Mouse (Mus musculus): ENCODE measurements at regions not wholly inside any gene's neighbourhood (a gene's known extent, or its start where the extent isn't known, plus 50 kb on each side); places are given as distances from the start of the nearest gene placed in this dataset.

GRCm38 (mm10) chr3:144086176-144086575, 118.8 kb downstream of the Lmo4 start:
- WGBS: 72% methylated on average over 3 of the region's 3 CpGs
- Histone ChIP-seq H3K4me2 (replicated peaks; ENCODE audit: low read depth, low read length) (no peak overlapping the region), H3K27ac (ENCODE audit: low read length) (no peak overlapping the region), H3K4me1 (ENCODE audit: insufficient read depth, low read length) (peaks cover 13% of the 10 kb centered on the region), H3K36me3 (ENCODE audit: insufficient read depth, low read length) (no peaks in the 10 kb centered on the region), H3K9ac (replicated peaks; ENCODE audit: low read length) (no peak overlapping the region), H3K27me3 (ENCODE audit: insufficient read depth, low read length) (no peaks in the 10 kb centered on the region), H3K9me3 (ENCODE audit: low read length) (no peaks in the 10 kb centered on the region), H3K4me3 (ENCODE audit: low read length) (no peak overlapping the region)
- no peak for ATAC-seq (ENCODE audit: low FRiP score, low TSS enrichment)

- Histone ChIP-seq H3K4me2 (replicated peaks; ENCODE audit: low read depth, low read length) (no peak overlapping the region), H3K4me1 (ENCODE audit: insufficient read depth, low read length) (no peaks in the 10 kb centered on the region), H3K27ac (ENCODE audit: low read length) (no peak overlapping the region), H3K9me3 (ENCODE audit: low read length) (no peaks in the 10 kb centered on the region), H3K27me3 (ENCODE audit: insufficient read depth, low read length) (no peaks in the 10 kb centered on the region), H3K36me3 (ENCODE audit: insufficient read depth, low read length) (no peaks in the 10 kb centered on the region), H3K4me3 (ENCODE audit: low read length) (no peak overlapping the region), H3K9ac (replicated peaks; ENCODE audit: low read length) (no peak overlapping the region)
- no peak for ATAC-seq (ENCODE audit: low FRiP score, low TSS enrichment)
- 90% methylated on average over 3 of the region's 3 CpGs for WGBS
Observed at GRCm38 (mm10) chr3:144079960-144080359, 125.1 kb downstream of the Lmo4 start.

- Histone ChIP-seq H3K36me3 (ENCODE audit: insufficient read depth, low read length) (no peaks in the 10 kb centered on the region), H3K4me2 (replicated peaks; ENCODE audit: low read depth, low read length) (no peak overlapping the region), H3K4me1 (ENCODE audit: insufficient read depth, low read length) (no peaks in the 10 kb centered on the region), H3K27me3 (ENCODE audit: insufficient read depth, low read length) (no peaks in the 10 kb centered on the region), H3K4me3 (ENCODE audit: low read length) (no peak overlapping the region), H3K9ac (replicated peaks; ENCODE audit: low read length) (no peak overlapping the region), H3K9me3 (ENCODE audit: low read length) (no peaks in the 10 kb centered on the region), H3K27ac (ENCODE audit: low read length) (no peak overlapping the region)
- 79% methylated on average over 13 of the region's 13 CpGs for WGBS
- no peak for ATAC-seq (ENCODE audit: low FRiP score, low TSS enrichment)
Observed at GRCm38 (mm10) chr3:144078198-144078935, 126.7 kb downstream of the Lmo4 start.

- Histone ChIP-seq H3K9me3 (ENCODE audit: low read length) (no peaks in the 10 kb centered on the region), H3K27ac (ENCODE audit: low read length) (no peak overlapping the region), H3K36me3 (ENCODE audit: insufficient read depth, low read length) (no peaks in the 10 kb centered on the region), H3K4me1 (ENCODE audit: insufficient read depth, low read length) (no peaks in the 10 kb centered on the region), H3K4me2 (replicated peaks; ENCODE audit: low read depth, low read length) (no peak overlapping the region), H3K4me3 (ENCODE audit: low read length) (no peak overlapping the region), H3K9ac (replicated peaks; ENCODE audit: low read length) (no peak overlapping the region), H3K27me3 (ENCODE audit: insufficient read depth, low read length) (no peaks in the 10 kb centered on the region)
- WGBS: 78% methylated on average over 10 of the region's 10 CpGs
- ATAC-seq (ENCODE audit: low FRiP score, low TSS enrichment): no peak
Observed at GRCm38 (mm10) chr3:144069979-144070540, 135.0 kb downstream of the Lmo4 start.

- no peak overlapping the region for H3K4me3 ChIP-seq (ENCODE audit: low read length)
- no peak overlapping the region for H3K27ac ChIP-seq (ENCODE audit: low read length)
- H3K4me2 ChIP-seq (replicated peaks; ENCODE audit: low read depth, low read length): no peak overlapping the region
- H3K27me3 ChIP-seq (ENCODE audit: insufficient read depth, low read length): no peaks in the 10 kb centered on the region
- WGBS: 83% methylated on average over 3 of the region's 3 CpGs
- H3K36me3 ChIP-seq (ENCODE audit: insufficient read depth, low read length): no peaks in the 10 kb centered on the region
- no peaks in the 10 kb centered on the region for H3K4me1 ChIP-seq (ENCODE audit: insufficient read depth, low read length)
- no peak overlapping the region for H3K9ac ChIP-seq (replicated peaks; ENCODE audit: low read length)
- no peaks in the 10 kb centered on the region for H3K9me3 ChIP-seq (ENCODE audit: low read length)
- ATAC-seq (ENCODE audit: low FRiP score, low TSS enrichment): no peak
Observed at GRCm38 (mm10) chr3:144067016-144067415, 138.0 kb downstream of the Lmo4 start.

- Histone ChIP-seq H3K27me3 (ENCODE audit: insufficient read depth, low read length) (no peaks in the 10 kb centered on the region), H3K36me3 (ENCODE audit: insufficient read depth, low read length) (no peaks in the 10 kb centered on the region), H3K27ac (ENCODE audit: low read length) (no peak overlapping the region), H3K9ac (replicated peaks; ENCODE audit: low read length) (no peak overlapping the region), H3K4me3 (ENCODE audit: low read length) (no peak overlapping the region), H3K4me1 (ENCODE audit: insufficient read depth, low read length) (no peaks in the 10 kb centered on the region), H3K4me2 (replicated peaks; ENCODE audit: low read depth, low read length) (no peak overlapping the region), H3K9me3 (ENCODE audit: low read length) (no peaks in the 10 kb centered on the region)
- 46% methylated on average over 4 of the region's 4 CpGs for WGBS
- no peak for ATAC-seq (ENCODE audit: low FRiP score, low TSS enrichment)
Observed at GRCm38 (mm10) chr3:144058106-144058505, 146.9 kb downstream of the Lmo4 start.

- no peaks in the 10 kb centered on the region for H3K9me3 ChIP-seq (ENCODE audit: low read length)
- H3K4me3 ChIP-seq (ENCODE audit: low read length): no peak overlapping the region
- H3K4me1 ChIP-seq (ENCODE audit: insufficient read depth, low read length): no peaks in the 10 kb centered on the region
- no peak for ATAC-seq (ENCODE audit: low FRiP score, low TSS enrichment)
- no peak overlapping the region for H3K9ac ChIP-seq (replicated peaks; ENCODE audit: low read length)
- no peak overlapping the region for H3K27ac ChIP-seq (ENCODE audit: low read length)
- no peaks in the 10 kb centered on the region for H3K27me3 ChIP-seq (ENCODE audit: insufficient read depth, low read length)
- WGBS: 86% methylated on average over 4 of the region's 4 CpGs
- no peak overlapping the region for H3K4me2 ChIP-seq (replicated peaks; ENCODE audit: low read depth, low read length)
- no peaks in the 10 kb centered on the region for H3K36me3 ChIP-seq (ENCODE audit: insufficient read depth, low read length)
Observed at GRCm38 (mm10) chr3:144050341-144050740, 154.7 kb downstream of the Lmo4 start.

- 40% methylated on average over 4 of the region's 4 CpGs for WGBS
- Histone ChIP-seq H3K9me3 (ENCODE audit: low read length) (no peaks in the 10 kb centered on the region), H3K9ac (replicated peaks; ENCODE audit: low read length) (no peak overlapping the region), H3K4me1 (ENCODE audit: insufficient read depth, low read length) (no peaks in the 10 kb centered on the region), H3K36me3 (ENCODE audit: insufficient read depth, low read length) (no peaks in the 10 kb centered on the region), H3K4me3 (ENCODE audit: low read length) (no peak overlapping the region), H3K27me3 (ENCODE audit: insufficient read depth, low read length) (no peaks in the 10 kb centered on the region), H3K27ac (ENCODE audit: low read length) (no peak overlapping the region), H3K4me2 (replicated peaks; ENCODE audit: low read depth, low read length) (no peak overlapping the region)
- no peak for ATAC-seq (ENCODE audit: low FRiP score, low TSS enrichment)
Observed at GRCm38 (mm10) chr3:144049270-144049669, 155.8 kb downstream of the Lmo4 start.

GRCm38 (mm10) chr3:144044366-144044765, 160.7 kb downstream of the Lmo4 start:
- no peak for ATAC-seq (ENCODE audit: low FRiP score, low TSS enrichment)

GRCm38 (mm10) chr3:144041788-144042187, 163.2 kb downstream of the Lmo4 start:
- no peak overlapping the region for H3K27ac ChIP-seq (ENCODE audit: low read length)
- no peaks in the 10 kb centered on the region for H3K27me3 ChIP-seq (ENCODE audit: insufficient read depth, low read length)
- 29% methylated on average over 5 of the region's 5 CpGs for WGBS
- H3K36me3 ChIP-seq (ENCODE audit: insufficient read depth, low read length): no peaks in the 10 kb centered on the region
- H3K4me2 ChIP-seq (replicated peaks; ENCODE audit: low read depth, low read length): no peak overlapping the region
- no peak overlapping the region for H3K4me3 ChIP-seq (ENCODE audit: low read length)
- H3K9me3 ChIP-seq (ENCODE audit: low read length): no peaks in the 10 kb centered on the region
- no peaks in the 10 kb centered on the region; the same call in 1 of the 2 replicates for H3K4me1 ChIP-seq (ENCODE audit: insufficient read depth, low read length)
- no peak for ATAC-seq (ENCODE audit: low FRiP score, low TSS enrichment)
- no peak overlapping the region for H3K9ac ChIP-seq (replicated peaks; ENCODE audit: low read length)

More at GRCm38 (mm10) chr3:144044366-144044765, 160.7 kb downstream of the Lmo4 start:
- WGBS: 84% methylated on average over 2 of the region's 2 CpGs
- Histone ChIP-seq H3K27me3 (ENCODE audit: insufficient read depth, low read length) (no peaks in the 10 kb centered on the region), H3K36me3 (ENCODE audit: insufficient read depth, low read length) (no peaks in the 10 kb centered on the region), H3K9me3 (ENCODE audit: low read length) (no peaks in the 10 kb centered on the region), H3K27ac (ENCODE audit: low read length) (no peak overlapping the region), H3K9ac (replicated peaks; ENCODE audit: low read length) (no peak overlapping the region), H3K4me3 (ENCODE audit: low read length) (no peak overlapping the region), H3K4me2 (replicated peaks; ENCODE audit: low read depth, low read length) (no peak overlapping the region), H3K4me1 (ENCODE audit: insufficient read depth, low read length) (no peaks in the 10 kb centered on the region; the same call in 1 of the 2 replicates)
